Mouse (Mus musculus): ENCODE measurements around the gene Sox13. TPM values are rescaled to one million over a fixed set of nuclear protein-coding genes. Genes with fewer than 3 reads are reported as not detected.

The Sox13 gene
- polyA plus RNA-seq, 1 experiment: 15.4 TPM

- no peak overlapping the region for H3K4me3 ChIP-seq (replicated peaks; ENCODE audit: insufficient read depth, low read depth, low read length)
- no peak for DNase-seq
- no peaks in the 10 kb centered on the region for H3K27me3 ChIP-seq (ENCODE audit: control insufficient read depth, insufficient read depth, low read length)
- TF ChIP-seq CTCF (IDR thresholded peaks at IDR 0.05; ENCODE audit: borderline replicate concordance, insufficient read depth, low read depth, low read length) (no peak), POLR2A (IDR thresholded peaks at IDR 0.05; ENCODE audit: borderline replicate concordance, insufficient read depth, low read length) (no peak)
- WGBS: 82% methylated on average over 8 of the region's 8 CpGs
- H3K27ac ChIP-seq (ENCODE audit: insufficient read depth, low read length): no peak overlapping the region
- no peaks in the 10 kb centered on the region for H3K4me1 ChIP-seq (ENCODE audit: control insufficient read depth, insufficient read depth, low read length)
These were observed 20.1 kb upstream of the Sox13 start for GRCm38 (mm10) chr1:133444315-133444714.

GRCm38 (mm10) chr1:133437916-133438683 lies 13.9 kb upstream of the Sox13 start:
- no peak for DNase-seq
- Histone ChIP-seq H3K27me3 (ENCODE audit: control insufficient read depth, insufficient read depth, low read length) (no peaks in the 10 kb centered on the region), H3K4me1 (ENCODE audit: control insufficient read depth, insufficient read depth, low read length) (no peaks in the 10 kb centered on the region), H3K27ac (ENCODE audit: insufficient read depth, low read length) (no peak overlapping the region), H3K4me3 (replicated peaks; ENCODE audit: insufficient read depth, low read depth, low read length) (no peak overlapping the region)
- TF ChIP-seq POLR2A (IDR thresholded peaks at IDR 0.05; ENCODE audit: borderline replicate concordance, insufficient read depth, low read length): no peak
- TF ChIP-seq CTCF (IDR thresholded peaks at IDR 0.05; ENCODE audit: borderline replicate concordance, insufficient read depth, low read depth, low read length): no peak
- WGBS: 48% methylated on average over 14 of the region's 14 CpGs

GRCm38 (mm10) chr1:133434756-133435112 lies 10.6 kb upstream of the Sox13 start:
- 12% methylated on average over 10 of the region's 10 CpGs for WGBS
- H3K4me1 ChIP-seq (ENCODE audit: control insufficient read depth, insufficient read depth, low read length): no peaks in the 10 kb centered on the region
- no peak for TF ChIP-seq CTCF (IDR thresholded peaks at IDR 0.05; ENCODE audit: borderline replicate concordance, insufficient read depth, low read depth, low read length)
- no peak for TF ChIP-seq POLR2A (IDR thresholded peaks at IDR 0.05; ENCODE audit: borderline replicate concordance, insufficient read depth, low read length)
- peak overlapping the region; percentile 15 for H3K4me3 ChIP-seq (replicated peaks; ENCODE audit: insufficient read depth, low read depth, low read length)
- no peak for DNase-seq
- no peak overlapping the region for H3K27ac ChIP-seq (ENCODE audit: insufficient read depth, low read length)
- no peaks in the 10 kb centered on the region for H3K27me3 ChIP-seq (ENCODE audit: control insufficient read depth, insufficient read depth, low read length)

- Histone ChIP-seq H3K4me1 (ENCODE audit: control insufficient read depth, insufficient read depth, low read length) (no peaks in the 10 kb centered on the region), H3K27ac (ENCODE audit: insufficient read depth, low read length) (no peak overlapping the region), H3K4me3 (replicated peaks; ENCODE audit: insufficient read depth, low read depth, low read length) (peak overlapping the region; percentile 15), H3K27me3 (ENCODE audit: control insufficient read depth, insufficient read depth, low read length) (no peaks in the 10 kb centered on the region)
- peak in 1 of 2 experiments; percentile 21 for DNase-seq
- WGBS: 7% methylated on average over 12 of the region's 12 CpGs
- TF ChIP-seq POLR2A (IDR thresholded peaks at IDR 0.05; ENCODE audit: borderline replicate concordance, insufficient read depth, low read length) (no peak), CTCF (IDR thresholded peaks at IDR 0.05; ENCODE audit: borderline replicate concordance, insufficient read depth, low read depth, low read length) (no peak)
These were observed 10.0 kb upstream of the Sox13 start for GRCm38 (mm10) chr1:133434018-133434755.

- no peaks in the 10 kb centered on the region for H3K4me1 ChIP-seq (ENCODE audit: control insufficient read depth, insufficient read depth, low read length)
- H3K27me3 ChIP-seq (ENCODE audit: control insufficient read depth, insufficient read depth, low read length): no peaks in the 10 kb centered on the region
- H3K27ac ChIP-seq (ENCODE audit: insufficient read depth, low read length): no peak overlapping the region
- TF ChIP-seq POLR2A (IDR thresholded peaks at IDR 0.05; ENCODE audit: borderline replicate concordance, insufficient read depth, low read length) (no peak), CTCF (IDR thresholded peaks at IDR 0.05; ENCODE audit: borderline replicate concordance, insufficient read depth, low read depth, low read length) (no peak)
- 79% methylated on average over 2 of the region's 2 CpGs for WGBS
- no peak overlapping the region for H3K4me3 ChIP-seq (replicated peaks; ENCODE audit: insufficient read depth, low read depth, low read length)
- no peak for DNase-seq
These were observed 8.4 kb upstream of the Sox13 start for GRCm38 (mm10) chr1:133432566-133432965.

GRCm38 (mm10) chr1:133431133-133431532 lies 7.0 kb upstream of the Sox13 start:
- no peak for DNase-seq
- no peaks in the 10 kb centered on the region for H3K27me3 ChIP-seq (ENCODE audit: control insufficient read depth, insufficient read depth, low read length)
- H3K4me1 ChIP-seq (ENCODE audit: control insufficient read depth, insufficient read depth, low read length): no peaks in the 10 kb centered on the region
- H3K27ac ChIP-seq (ENCODE audit: insufficient read depth, low read length): no peak overlapping the region
- 94% methylated on average over 2 of the region's 2 CpGs for WGBS
- H3K4me3 ChIP-seq (replicated peaks; ENCODE audit: insufficient read depth, low read depth, low read length): no peak overlapping the region
- no peak for TF ChIP-seq POLR2A (IDR thresholded peaks at IDR 0.05; ENCODE audit: borderline replicate concordance, insufficient read depth, low read length)
- TF ChIP-seq CTCF (IDR thresholded peaks at IDR 0.05; ENCODE audit: borderline replicate concordance, insufficient read depth, low read depth, low read length): no peak

GRCm38 (mm10) chr1:133424547-133425140 lies 467 bp upstream of the Sox13 start:
- no peak overlapping the region for H3K4me3 ChIP-seq (replicated peaks; ENCODE audit: insufficient read depth, low read depth, low read length)
- WGBS: 59% methylated on average over 4 of the region's 4 CpGs

More at GRCm38 (mm10) chr1:133424547-133425140, 467 bp upstream of the Sox13 start:
- Histone ChIP-seq H3K4me1 (ENCODE audit: control insufficient read depth, insufficient read depth, low read length) (peaks cover 3% of the 10 kb centered on the region; the same call in 1 of the 2 replicates), H3K27ac (ENCODE audit: insufficient read depth, low read length) (no peak overlapping the region), H3K27me3 (ENCODE audit: control insufficient read depth, insufficient read depth, low read length) (peaks cover 2% of the 10 kb centered on the region; the same call in 1 of the 2 replicates)
- no peak for DNase-seq
- TF ChIP-seq POLR2A (IDR thresholded peaks at IDR 0.05; ENCODE audit: borderline replicate concordance, insufficient read depth, low read length): no peak
- TF ChIP-seq CTCF (IDR thresholded peaks at IDR 0.05; ENCODE audit: borderline replicate concordance, insufficient read depth, low read depth, low read length): no peak

All from cerebellum, adult 2 months (tissue).